Mouse (Mus musculus) liver, postnatal 0 days (tissue): ENCODE results near the gene 4930402H24Rik.

ENCODE experiments used
- CTCF ChIP-seq: sonication (generic); IDR thresholded peaks from 2 replicates; pipeline ENCODE4 v1.5.1; 2016; ENCODE audit warnings: antibody characterized with exemption, low read depth
- EP300 ChIP-seq: IDR thresholded peaks from 2 replicates; pipeline ENCODE4 v1.6.1; 2016; ENCODE audit warnings: antibody characterized with exemption, low read depth, mild to moderate bottlenecking

- TF ChIP-seq CTCF (no peak), EP300 (no peak)
Measured at GRCm38 (mm10) chr2:130740096-130740495, 166.1 kb downstream of the 4930402H24Rik start.
